Mouse (Mus musculus): ENCODE measurements around the gene Rasgef1b. TPM values are rescaled to one million over a fixed set of nuclear protein-coding genes. Genes with fewer than 3 reads are reported as not detected.

The Rasgef1b gene
- polyA plus RNA-seq, 1 experiment, result 8.6 TPM

DNA sequence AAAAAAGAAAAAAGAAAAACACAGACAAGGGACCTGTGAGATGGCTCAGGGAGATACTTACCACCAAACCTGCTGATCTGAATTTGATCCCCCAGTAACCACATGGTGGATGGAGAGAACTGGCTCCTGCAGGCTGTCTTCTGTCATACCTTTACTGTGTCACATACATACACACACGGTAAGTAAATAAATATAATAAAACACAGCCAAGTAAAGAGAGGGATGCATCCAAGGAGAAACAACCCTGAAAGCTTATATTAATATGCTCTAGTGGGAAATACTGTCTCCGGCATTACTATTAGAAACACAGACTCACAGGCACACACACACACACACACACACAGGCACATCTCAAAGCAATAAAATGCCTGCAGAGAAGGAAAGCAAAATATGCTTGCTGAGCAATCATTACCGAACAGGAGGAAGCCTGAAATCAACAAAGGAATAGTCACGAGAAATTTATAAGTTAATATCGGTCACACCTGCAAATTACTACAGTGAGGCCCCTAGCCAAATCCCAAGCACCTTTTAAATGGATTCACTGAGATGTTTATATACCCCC, 23.9 kb upstream of the Rasgef1b start:
- 68% methylated on average over 5 of the region's 5 CpGs for WGBS
- TF ChIP-seq CTCF (conservative IDR thresholded peaks at IDR 0.05; ENCODE audit: insufficient read depth, insufficient read length, low read depth, low read length) (no peak), POLR2A (IDR thresholded peaks at IDR 0.05; ENCODE audit: low read depth, low read length) (no peak)

DNA sequence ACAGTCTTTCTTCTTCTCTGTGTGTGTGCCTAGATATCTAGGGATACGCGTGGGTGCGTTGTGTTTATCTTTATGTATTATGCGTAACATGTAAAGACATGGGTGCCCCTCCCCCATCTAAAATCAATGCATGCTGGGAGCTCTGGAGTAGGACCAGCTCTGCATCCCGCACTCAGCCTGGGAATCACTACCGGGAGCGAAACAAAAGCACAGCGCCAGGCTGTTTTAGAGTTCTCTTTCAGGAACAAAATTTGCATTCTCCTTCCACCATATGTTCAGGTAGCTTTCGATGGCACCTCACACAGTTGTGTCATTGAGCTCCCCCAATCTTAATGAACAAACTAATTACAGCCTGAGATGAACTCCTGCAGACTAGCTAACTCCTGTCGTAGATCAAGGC, 19.6 kb upstream of the Rasgef1b start:
- Histone ChIP-seq H3K36me3 (ENCODE audit: control insufficient read depth, insufficient read depth, low read length) (no peaks in the 10 kb centered on the region), H3K4me1 (ENCODE audit: control insufficient read depth, insufficient read depth, low read length) (no peaks in the 10 kb centered on the region), H3K27me3 (replicated peaks; ENCODE audit: control insufficient read depth, insufficient read depth, low read length) (no peaks in the 10 kb centered on the region), H3K4me3 (ENCODE audit: insufficient read depth, low read depth, low read length) (no peak overlapping the region), H3K27ac (ENCODE audit: insufficient read depth, low read depth, low read length) (no peak overlapping the region)
- DNase-seq, result no peak
- WGBS, result 81% methylated on average over 10 of the region's 10 CpGs
- TF ChIP-seq POLR2A (IDR thresholded peaks at IDR 0.05; ENCODE audit: low read depth, low read length), result no peak
- TF ChIP-seq CTCF (conservative IDR thresholded peaks at IDR 0.05; ENCODE audit: insufficient read depth, insufficient read length, low read depth, low read length), result no peak

More for the DNA sequence above, 23.9 kb upstream of the Rasgef1b start:
- H3K36me3 ChIP-seq (ENCODE audit: control insufficient read depth, insufficient read depth, low read length), result no peaks in the 10 kb centered on the region
- no peaks in the 10 kb centered on the region for H3K4me1 ChIP-seq (ENCODE audit: control insufficient read depth, insufficient read depth, low read length)
- no peak overlapping the region for H3K27ac ChIP-seq (ENCODE audit: insufficient read depth, low read depth, low read length)
- H3K4me3 ChIP-seq (ENCODE audit: insufficient read depth, low read depth, low read length), result no peak overlapping the region
- H3K27me3 ChIP-seq (replicated peaks; ENCODE audit: control insufficient read depth, insufficient read depth, low read length), result no peaks in the 10 kb centered on the region
- no peak for DNase-seq

DNA sequence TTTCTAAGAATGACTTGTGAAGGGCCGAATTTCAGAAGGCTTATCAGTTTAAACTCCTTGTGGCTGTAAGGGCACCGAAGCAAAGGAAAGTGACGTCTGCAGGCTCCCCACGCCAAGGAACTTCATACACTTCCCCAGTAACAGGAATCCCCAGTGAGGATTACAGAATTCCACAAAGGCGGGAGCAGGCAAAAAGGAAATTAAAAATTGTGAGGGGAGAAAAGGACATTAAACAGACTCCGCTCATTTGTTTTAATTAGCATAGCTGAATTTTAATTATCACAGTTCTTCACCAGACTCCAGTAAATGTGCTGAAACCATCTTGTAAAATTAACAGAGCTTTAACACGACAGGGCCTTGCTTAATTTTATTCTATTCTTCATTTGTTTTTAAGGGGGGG, 17.2 kb upstream of the Rasgef1b start:
- no peak for DNase-seq
- Histone ChIP-seq H3K4me3 (ENCODE audit: insufficient read depth, low read depth, low read length) (no peak overlapping the region), H3K27ac (ENCODE audit: insufficient read depth, low read depth, low read length) (no peak overlapping the region), H3K36me3 (ENCODE audit: control insufficient read depth, insufficient read depth, low read length) (no peaks in the 10 kb centered on the region), H3K27me3 (replicated peaks; ENCODE audit: control insufficient read depth, insufficient read depth, low read length) (no peaks in the 10 kb centered on the region), H3K4me1 (ENCODE audit: control insufficient read depth, insufficient read depth, low read length) (no peaks in the 10 kb centered on the region)
- WGBS, result 63% methylated on average over 7 of the region's 7 CpGs
- TF ChIP-seq CTCF (conservative IDR thresholded peaks at IDR 0.05; ENCODE audit: insufficient read depth, insufficient read length, low read depth, low read length) (no peak), POLR2A (IDR thresholded peaks at IDR 0.05; ENCODE audit: low read depth, low read length) (no peak)

DNA sequence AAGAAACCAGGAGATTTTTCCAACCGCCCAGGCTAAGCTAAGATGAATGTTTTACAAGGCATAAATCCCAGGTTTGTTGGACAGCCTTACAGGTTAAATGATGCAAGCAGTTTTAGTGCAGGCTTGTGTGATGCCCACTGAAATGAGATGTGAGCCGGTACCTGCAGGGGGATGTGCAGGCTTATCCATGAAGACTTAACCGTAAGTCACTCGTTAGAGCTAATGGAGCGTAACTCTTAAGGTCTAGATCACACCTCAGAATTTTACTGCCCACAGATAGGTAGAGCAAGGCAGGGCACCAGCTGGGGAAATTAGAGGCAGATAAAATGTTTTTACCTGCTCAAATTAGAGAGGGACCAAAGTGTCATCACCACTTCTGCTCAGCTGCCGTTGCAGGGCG, 14.0 kb upstream of the Rasgef1b start:
- TF ChIP-seq POLR2A (IDR thresholded peaks at IDR 0.05; ENCODE audit: low read depth, low read length) (no peak), CTCF (conservative IDR thresholded peaks at IDR 0.05; ENCODE audit: insufficient read depth, insufficient read length, low read depth, low read length) (no peak)
- Histone ChIP-seq H3K4me3 (ENCODE audit: insufficient read depth, low read depth, low read length) (no peak overlapping the region), H3K36me3 (ENCODE audit: control insufficient read depth, insufficient read depth, low read length) (no peaks in the 10 kb centered on the region), H3K27ac (ENCODE audit: insufficient read depth, low read depth, low read length) (no peak overlapping the region), H3K4me1 (ENCODE audit: control insufficient read depth, insufficient read depth, low read length) (no peaks in the 10 kb centered on the region), H3K27me3 (replicated peaks; ENCODE audit: control insufficient read depth, insufficient read depth, low read length) (no peaks in the 10 kb centered on the region)
- 42% methylated on average over 7 of the region's 7 CpGs for WGBS
- DNase-seq, result no peak

DNA sequence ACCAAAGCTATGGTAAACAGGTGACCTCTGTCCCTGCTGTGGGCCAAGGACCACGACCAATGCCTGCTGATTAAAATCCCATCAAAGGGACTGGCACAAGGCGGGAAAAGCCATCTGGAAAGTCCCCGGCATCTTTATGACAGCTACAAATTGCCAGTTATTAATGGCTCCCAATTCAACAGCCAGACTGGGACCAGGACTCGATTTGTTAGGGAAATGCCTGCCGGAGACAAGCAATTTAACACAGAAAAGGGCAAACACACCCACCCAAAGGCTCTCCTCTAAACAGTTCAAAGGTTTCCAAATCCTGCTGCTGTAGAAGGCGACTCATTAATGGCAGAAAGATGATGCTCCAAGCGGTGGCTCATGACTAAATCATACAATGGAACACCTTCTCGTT, 13.2 kb upstream of the Rasgef1b start:
- 26% methylated on average over 8 of the region's 8 CpGs for WGBS

DNA sequence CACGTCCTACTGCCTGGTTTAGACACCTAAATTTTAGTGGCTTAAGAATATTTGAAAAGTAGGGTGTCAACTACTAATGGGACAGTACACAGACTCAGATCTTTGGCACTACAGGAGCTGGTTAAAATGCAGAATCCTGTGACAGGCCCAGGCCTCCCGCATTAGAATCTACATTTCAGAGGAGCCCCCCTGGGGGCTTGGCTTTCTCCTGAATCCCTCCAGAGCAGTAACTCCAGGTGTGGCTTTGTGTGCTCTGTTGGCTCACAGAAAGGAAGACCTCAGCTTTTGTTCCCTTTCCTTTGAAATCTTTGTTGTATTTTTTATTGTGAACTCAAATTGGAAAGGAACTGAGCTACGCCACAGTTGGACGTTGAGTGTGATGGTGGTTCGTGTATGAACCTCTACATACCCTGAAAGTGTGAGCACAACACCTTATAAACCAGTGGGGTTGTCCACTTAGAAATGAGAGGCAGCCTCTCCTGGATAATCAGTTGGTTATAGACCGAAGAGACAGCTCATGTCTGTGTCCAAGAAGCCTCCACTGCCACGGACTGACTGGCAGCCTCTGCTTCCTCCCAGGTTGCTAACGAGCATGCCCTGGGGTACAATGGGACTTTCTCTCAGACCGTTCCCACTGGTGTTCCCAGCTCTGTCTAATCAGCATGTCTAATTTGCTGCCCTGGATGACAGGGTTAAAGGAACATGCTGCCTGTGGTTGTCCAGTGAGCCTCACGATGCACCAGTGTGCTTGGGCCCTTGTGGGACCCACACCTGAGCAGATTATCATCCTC, 9.3 kb upstream of the Rasgef1b start:
- no peaks in the 10 kb centered on the region for H3K36me3 ChIP-seq (ENCODE audit: control insufficient read depth, insufficient read depth, low read length)
- no peaks in the 10 kb centered on the region for H3K4me1 ChIP-seq (ENCODE audit: control insufficient read depth, insufficient read depth, low read length)
- DNase-seq, result no peak
- no peaks in the 10 kb centered on the region for H3K27me3 ChIP-seq (replicated peaks; ENCODE audit: control insufficient read depth, insufficient read depth, low read length)
- H3K27ac ChIP-seq (ENCODE audit: insufficient read depth, low read depth, low read length), result no peak overlapping the region
- TF ChIP-seq POLR2A (IDR thresholded peaks at IDR 0.05; ENCODE audit: low read depth, low read length) (no peak), CTCF (conservative IDR thresholded peaks at IDR 0.05; ENCODE audit: insufficient read depth, insufficient read length, low read depth, low read length) (no peak)
- H3K4me3 ChIP-seq (ENCODE audit: insufficient read depth, low read depth, low read length), result no peak overlapping the region
- 60% methylated on average over 10 of the region's 10 CpGs for WGBS

More for the DNA sequence above, 13.2 kb upstream of the Rasgef1b start:
- no peak for DNase-seq
- H3K27ac ChIP-seq (ENCODE audit: insufficient read depth, low read depth, low read length), result no peak overlapping the region
- no peak for TF ChIP-seq CTCF (conservative IDR thresholded peaks at IDR 0.05; ENCODE audit: insufficient read depth, insufficient read length, low read depth, low read length)
- no peak for TF ChIP-seq POLR2A (IDR thresholded peaks at IDR 0.05; ENCODE audit: low read depth, low read length)
- H3K27me3 ChIP-seq (replicated peaks; ENCODE audit: control insufficient read depth, insufficient read depth, low read length), result no peaks in the 10 kb centered on the region
- H3K36me3 ChIP-seq (ENCODE audit: control insufficient read depth, insufficient read depth, low read length), result no peaks in the 10 kb centered on the region
- no peaks in the 10 kb centered on the region for H3K4me1 ChIP-seq (ENCODE audit: control insufficient read depth, insufficient read depth, low read length)
- no peak overlapping the region for H3K4me3 ChIP-seq (ENCODE audit: insufficient read depth, low read depth, low read length)

DNA sequence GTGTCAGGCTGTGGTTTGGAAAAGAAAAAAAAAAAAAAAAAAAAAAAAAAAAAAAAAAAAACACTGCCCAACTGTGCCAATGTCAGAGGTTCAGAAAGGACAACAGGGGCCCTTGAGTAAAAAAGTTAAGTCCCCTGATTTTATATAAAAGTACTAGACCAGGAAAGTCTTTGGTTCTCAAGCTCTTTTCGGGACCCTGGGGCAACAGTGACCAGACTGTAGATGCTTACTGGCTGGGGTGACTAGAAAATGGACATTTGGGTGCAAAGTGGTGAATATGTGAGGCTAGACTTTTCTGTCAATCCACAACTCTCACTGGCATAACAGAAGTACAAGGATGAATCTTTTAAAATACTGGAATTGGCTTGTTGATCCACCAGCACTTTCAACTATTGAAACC, 1.1 kb upstream of the Rasgef1b start:
- Histone ChIP-seq H3K36me3 (ENCODE audit: control insufficient read depth, insufficient read depth, low read length) (no peaks in the 10 kb centered on the region), H3K27ac (ENCODE audit: insufficient read depth, low read depth, low read length) (no peak overlapping the region), H3K4me3 (ENCODE audit: insufficient read depth, low read depth, low read length) (no peak overlapping the region), H3K4me1 (ENCODE audit: control insufficient read depth, insufficient read depth, low read length) (no peaks in the 10 kb centered on the region), H3K27me3 (replicated peaks; ENCODE audit: control insufficient read depth, insufficient read depth, low read length) (no peaks in the 10 kb centered on the region)
- WGBS, result 90% methylated on average over 1 of the region's 1 CpGs
- TF ChIP-seq POLR2A (IDR thresholded peaks at IDR 0.05; ENCODE audit: low read depth, low read length) (no peak), CTCF (conservative IDR thresholded peaks at IDR 0.05; ENCODE audit: insufficient read depth, insufficient read length, low read depth, low read length) (no peak)
- no peak for DNase-seq
